Mouse (Mus musculus): ENCODE measurements around the gene Bpifb1.

DNA sequence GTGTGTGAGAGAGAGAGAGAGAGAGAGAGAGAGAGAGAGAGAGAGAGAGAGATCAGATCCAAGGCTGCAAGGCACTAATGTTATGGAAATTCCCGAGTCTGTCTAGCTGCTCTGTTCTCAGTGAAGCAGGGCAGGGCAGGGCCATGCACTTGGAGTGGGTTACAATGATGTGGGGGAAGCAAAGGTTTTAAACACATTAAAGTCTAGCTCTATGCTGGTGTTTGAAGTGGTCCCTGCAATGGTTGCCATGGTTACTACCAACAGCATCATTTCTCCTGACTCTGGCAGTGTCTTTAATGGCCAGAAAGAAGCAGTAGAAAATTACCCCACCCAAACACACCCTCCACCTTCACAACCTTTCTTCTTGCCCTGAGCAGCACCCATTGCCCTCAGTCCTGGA lies 20.5 kb downstream of the Bpifb1 start:
- TF ChIP-seq CTCF (conservative IDR thresholded peaks at IDR 0.05 in 1 of 2, IDR thresholded peaks at IDR 0.05 in 1 of 2; ENCODE audit: low read depth in 2 of 2, low read length in 2 of 2) (no peak), EP300 (IDR thresholded peaks at IDR 0.05; ENCODE audit: low read length) (no peak), MEF2A (IDR thresholded peaks at IDR 0.05; ENCODE audit: borderline replicate concordance, low read depth, low read length) (no peak), POLR2A (IDR thresholded peaks at IDR 0.05; ENCODE audit: low read depth, low read length) (no peak), HCFC1 (IDR thresholded peaks at IDR 0.05; ENCODE audit: low read depth, low read length) (no peak), USF1 (IDR thresholded peaks at IDR 0.05; ENCODE audit: low read depth, low read length) (no peak), SMC3 (IDR thresholded peaks at IDR 0.05; ENCODE audit: low read depth, low read length) (no peak), ZMIZ1 (IDR thresholded peaks at IDR 0.05; ENCODE audit: low read depth, low read length) (no peak), CHD2 (IDR thresholded peaks at IDR 0.05; ENCODE audit: low read length) (no peak), ETS1 (conservative IDR thresholded peaks at IDR 0.05; ENCODE audit: low read depth, low read length) (no peak), NRF1 (IDR thresholded peaks at IDR 0.05; ENCODE audit: low read depth, low read length) (no peak), SIN3A (IDR thresholded peaks at IDR 0.05; ENCODE audit: low read length) (no peak)

Measured in CH12.LX (cell line).